Mouse (Mus musculus): ENCODE measurements around the gene Drd4.

DNA sequence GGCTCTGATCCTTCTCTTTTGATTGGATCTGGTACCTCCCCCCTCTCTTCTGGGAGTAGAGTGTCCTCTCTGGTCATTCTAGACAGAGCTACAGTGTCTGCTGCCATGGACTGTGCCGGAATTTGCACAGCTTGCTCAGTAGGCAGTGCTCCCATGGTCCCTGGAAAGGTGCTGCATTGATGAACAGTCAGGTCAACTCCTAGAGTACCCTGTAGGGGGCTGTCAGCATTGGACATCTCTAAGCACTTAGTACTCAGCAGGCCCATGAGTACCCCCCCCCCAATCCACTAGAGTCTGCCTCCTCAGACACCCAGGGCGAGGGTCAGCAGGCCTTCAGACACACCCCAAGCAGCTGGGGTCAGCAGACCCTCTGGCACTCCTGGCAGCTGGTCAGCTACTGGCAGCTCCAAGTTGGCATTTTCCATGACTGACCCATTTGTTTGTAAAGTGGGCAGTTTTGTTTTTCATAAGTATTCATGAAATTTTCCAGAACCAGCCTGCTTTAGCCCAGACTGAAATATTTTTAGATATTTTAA lies 43.3 kb downstream of the Drd4 start:
- TF ChIP-seq CTCF (conservative IDR thresholded peaks at IDR 0.05; ENCODE audit: insufficient read depth, insufficient read length, low read depth, low read length): no peak
- no peak for TF ChIP-seq POLR2A (IDR thresholded peaks at IDR 0.05; ENCODE audit: low read depth, low read length)

Measured in kidney, adult 2 months (tissue).